Mouse (Mus musculus) adrenal gland, postnatal 36 days (tissue): ENCODE data around the gene Itga5. TPM values are rescaled to one million over a fixed set of nuclear protein-coding genes. Genes with fewer than 3 reads are reported as not detected.
"Not testable (repeated sequence)": the region's sequence is repeated elsewhere in the genome, so short reads cannot be mapped to it uniquely, and the experiment has no call there.

Source experiments
- DNase-seq, 2 experiments: peaks; one replicate each; pipeline ENCODE4 v3.0.0; 2021; ENCODE audit warnings: mixed read lengths in 1 of 2
- long read RNA-seq, 2 experiments: library from polyadenylated mRNA; stranded (forward); transcript quantifications; one replicate each; pipeline ENCODE4 v2.0.0; 2021; ENCODE audit warnings: borderline sequencing depth in 2 of 2
- total RNA-seq, 2 experiments: library from RNA; stranded (reverse); gene quantifications; 2 replicates each; pipeline ENCODE4 v1.2.3; 2021

Gene Itga5
- 10 to 100 TPM; 37.0 to 37.4 TPM for total RNA-seq
- long read RNA-seq, experiment 1, full-length matches to known transcripts, result 1 of 20 reads
- long read RNA-seq, experiment 1, partial matches to known transcripts, result 18 of 20 reads
- long read RNA-seq, experiment 1, other reads (novel, unspliced or antisense), result 1 of 20 reads
- long read RNA-seq, experiment 2, full-length matches to known transcripts, result 4 of 11 reads
- long read RNA-seq, experiment 2, partial matches to known transcripts, result 6 of 11 reads
- long read RNA-seq, experiment 2, other reads (novel, unspliced or antisense), result 1 of 11 reads

DNA sequence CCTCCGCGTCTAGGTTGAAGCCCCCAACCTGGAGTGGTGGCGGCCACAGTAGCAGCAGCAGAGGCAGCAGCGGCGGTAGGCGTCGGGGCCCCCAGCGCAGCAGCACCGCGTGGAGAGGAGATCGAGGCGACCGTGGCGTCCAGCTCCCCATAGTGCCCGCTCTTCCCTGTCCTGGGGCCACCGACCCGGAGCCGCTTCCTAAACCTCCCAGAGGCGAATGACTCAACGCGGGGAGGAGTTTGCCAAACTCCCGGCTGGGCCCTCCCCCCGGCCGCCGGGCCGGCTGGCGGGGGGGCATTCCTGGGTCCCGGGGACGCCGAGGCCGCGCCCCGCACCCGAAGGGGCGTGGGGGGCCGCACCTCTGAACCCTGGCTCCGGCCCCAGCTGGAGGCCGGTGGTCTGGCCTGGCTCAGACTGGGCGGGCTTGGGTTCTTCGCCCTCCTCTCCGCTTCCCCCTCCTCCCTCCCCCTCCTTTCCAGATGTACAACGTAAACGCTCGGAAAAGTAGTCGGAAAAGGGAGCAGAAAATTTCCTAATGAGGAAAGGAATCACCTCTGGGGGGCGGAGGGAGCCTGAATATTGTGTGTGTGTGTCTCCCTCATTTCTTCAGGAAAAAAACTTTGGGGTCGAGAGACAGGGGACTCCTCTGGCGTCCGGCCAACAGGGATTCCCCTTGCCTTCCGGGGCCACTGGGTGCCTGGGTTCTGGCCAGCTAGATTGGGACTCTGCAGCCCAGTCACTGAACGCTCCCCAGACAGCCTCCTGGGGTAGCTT lies at the start of gene Itga5:
Gene Itga5, minus strand, starts transcription at position 388 of the 774 bp plus-strand sequence.
- DNase-seq, result peak; percentile 93

- not testable (repeated sequence) for DNase-seq
These were observed 39.0 kb upstream of the Itga5 start for GRCm38 (mm10) chr15:103405586-103405985.

DNA sequence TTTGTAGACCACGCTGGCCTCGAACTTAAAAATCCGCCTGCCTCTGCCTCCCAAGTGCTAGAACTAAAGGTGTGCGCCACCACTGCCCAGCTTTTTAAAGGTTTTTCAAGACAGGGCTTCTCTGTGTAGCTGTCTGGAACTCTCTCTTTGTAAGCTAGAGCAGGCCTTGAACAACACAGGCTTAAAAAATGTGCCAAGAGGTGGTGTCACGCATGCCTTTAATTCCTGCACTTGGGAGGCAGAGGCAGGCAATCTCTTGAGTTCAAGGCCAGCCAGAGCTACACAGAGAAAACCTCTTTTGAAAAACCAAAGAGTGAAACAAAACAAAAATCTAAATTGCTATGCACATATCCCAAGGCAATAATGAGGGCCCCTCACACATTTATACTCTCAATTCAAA lies 34.8 kb upstream of the Itga5 start:
- no peak for DNase-seq

- no peak for DNase-seq
These were observed 27.0 kb upstream of the Itga5 start for GRCm38 (mm10) chr15:103393577-103393976.

DNA sequence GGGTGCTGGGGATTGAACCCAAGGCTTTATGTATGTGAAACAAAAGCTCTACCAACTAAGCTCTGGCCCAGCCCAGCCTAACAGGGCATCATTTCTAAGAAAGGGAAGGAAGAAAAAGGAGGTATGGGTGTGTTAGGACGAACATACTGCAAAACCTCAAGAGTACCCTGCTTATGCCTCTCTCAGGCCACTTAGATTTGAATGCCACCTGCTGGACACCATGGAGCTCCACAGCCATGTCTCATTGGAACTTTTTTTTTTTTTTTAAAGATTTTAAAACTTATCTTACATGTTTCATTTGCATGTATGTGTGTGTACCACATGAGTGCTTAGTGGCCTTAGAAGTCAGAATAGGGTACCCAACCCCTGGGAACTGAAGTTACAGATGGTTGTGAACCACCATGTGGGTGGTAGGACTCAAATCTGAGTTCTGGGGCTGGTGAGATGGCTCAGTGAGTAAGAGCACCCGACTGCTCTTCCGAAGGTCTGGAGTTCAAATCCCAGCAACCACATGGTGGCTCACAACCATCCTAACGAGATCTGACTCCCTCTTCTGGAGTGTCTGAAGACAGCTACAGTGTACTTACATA lies 22.1 kb upstream of the Itga5 start:
- DNase-seq, result peak in 1 of 2 experiments; percentile 39

- DNase-seq, result peak; percentile 57 to 79
These were observed 17.4 kb upstream of the Itga5 start for GRCm38 (mm10) chr15:103383771-103384488.

- DNase-seq, result peak; percentile 65 to 78
These were observed 16.3 kb upstream of the Itga5 start for GRCm38 (mm10) chr15:103382795-103383406.

- DNase-seq, result no peak
These were observed 15.5 kb upstream of the Itga5 start for GRCm38 (mm10) chr15:103382075-103382474.

DNA sequence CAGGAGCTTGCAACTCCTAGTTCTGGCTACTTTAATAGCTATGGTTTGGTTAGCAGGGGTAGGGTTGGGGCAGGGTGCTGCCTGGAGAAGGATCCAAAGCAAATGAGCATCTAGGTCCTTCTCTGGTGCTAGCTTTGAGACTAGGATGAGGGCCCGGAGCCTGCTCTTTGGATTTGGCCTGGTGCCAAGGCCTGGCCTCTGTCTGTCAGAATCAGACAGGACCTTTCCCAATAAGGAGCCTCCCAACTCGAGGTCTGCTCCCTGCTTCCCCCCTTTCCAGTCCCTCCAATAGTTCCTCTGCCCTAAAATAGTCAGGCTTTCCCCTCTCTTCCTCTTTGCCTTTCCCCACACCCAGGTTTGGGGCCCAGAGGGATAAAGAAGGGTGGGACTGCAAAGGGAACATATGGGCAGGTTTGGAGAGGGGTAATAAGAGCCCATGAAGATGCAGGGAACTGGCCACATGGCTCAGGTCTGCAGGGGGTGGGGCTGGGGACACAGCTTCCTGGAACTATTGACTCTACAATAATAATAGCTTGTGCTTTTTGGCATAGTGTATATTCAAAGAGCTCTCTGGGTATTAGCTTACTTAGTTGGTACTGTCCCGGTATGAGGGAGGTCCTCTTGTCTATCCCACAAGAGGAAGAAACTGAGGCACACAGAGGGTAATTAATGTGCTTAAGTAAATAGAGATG lies 12.2 kb upstream of the Itga5 start:
- peak in 1 of 2 experiments; percentile 44 for DNase-seq

- DNase-seq, result peak in 1 of 2 experiments; percentile 40
These were observed 11.4 kb upstream of the Itga5 start for GRCm38 (mm10) chr15:103377752-103378664.

- DNase-seq, result no peak
These were observed 10.3 kb upstream of the Itga5 start for GRCm38 (mm10) chr15:103376837-103377269.

GRCm38 (mm10) chr15:103375112-103375800 lies 8.7 kb upstream of the Itga5 start:
- DNase-seq, result no peak

DNA sequence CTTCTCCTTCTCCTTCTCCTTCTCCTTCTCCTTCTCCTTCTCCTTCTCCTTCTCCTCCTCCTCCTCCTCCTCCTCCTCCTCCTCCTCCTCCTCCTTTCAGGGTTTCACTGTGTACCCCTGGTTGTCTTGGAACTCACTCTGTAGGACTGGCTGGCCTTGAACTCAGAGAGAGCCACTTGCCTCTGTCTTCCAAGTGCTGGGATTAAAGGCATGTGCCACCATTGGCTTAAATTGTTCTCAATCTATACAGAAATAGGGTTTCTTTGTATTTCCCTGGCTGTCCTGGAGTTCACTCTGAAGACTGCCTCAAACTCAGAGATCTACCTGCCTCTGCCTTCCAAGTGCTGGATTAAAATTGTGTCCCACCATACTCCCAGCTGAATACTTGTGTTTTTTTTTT lies 5.9 kb upstream of the Itga5 start:
- DNase-seq, result no peak

- DNase-seq, result no peak
These were observed 5.2 kb upstream of the Itga5 start for GRCm38 (mm10) chr15:103371741-103372140.

GRCm38 (mm10) chr15:103371208-103371607 lies 4.6 kb upstream of the Itga5 start:
- no peak for DNase-seq

GRCm38 (mm10) chr15:103370462-103370861 lies 3.9 kb upstream of the Itga5 start:
- no peak for DNase-seq

DNA sequence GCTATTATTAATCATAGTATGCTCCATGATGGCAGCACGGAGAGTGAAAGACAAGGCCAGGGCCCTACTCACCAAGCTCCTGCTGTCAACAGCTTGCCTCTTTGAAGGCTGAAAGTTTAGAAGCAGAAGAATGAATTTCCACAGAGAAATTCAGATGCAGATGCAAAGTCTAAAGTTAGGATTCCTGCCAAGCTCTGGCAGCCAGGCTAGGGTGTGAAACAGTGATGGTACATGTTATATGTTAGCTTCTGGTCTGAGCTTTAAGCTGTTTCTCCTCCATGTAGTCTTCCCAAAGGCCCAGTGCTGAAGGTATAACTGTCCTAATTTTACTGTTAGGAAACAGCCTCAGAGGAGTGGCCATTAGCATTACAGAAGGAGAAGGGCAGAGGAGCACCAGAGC lies 2.6 kb upstream of the Itga5 start:
- DNase-seq, result no peak

DNA sequence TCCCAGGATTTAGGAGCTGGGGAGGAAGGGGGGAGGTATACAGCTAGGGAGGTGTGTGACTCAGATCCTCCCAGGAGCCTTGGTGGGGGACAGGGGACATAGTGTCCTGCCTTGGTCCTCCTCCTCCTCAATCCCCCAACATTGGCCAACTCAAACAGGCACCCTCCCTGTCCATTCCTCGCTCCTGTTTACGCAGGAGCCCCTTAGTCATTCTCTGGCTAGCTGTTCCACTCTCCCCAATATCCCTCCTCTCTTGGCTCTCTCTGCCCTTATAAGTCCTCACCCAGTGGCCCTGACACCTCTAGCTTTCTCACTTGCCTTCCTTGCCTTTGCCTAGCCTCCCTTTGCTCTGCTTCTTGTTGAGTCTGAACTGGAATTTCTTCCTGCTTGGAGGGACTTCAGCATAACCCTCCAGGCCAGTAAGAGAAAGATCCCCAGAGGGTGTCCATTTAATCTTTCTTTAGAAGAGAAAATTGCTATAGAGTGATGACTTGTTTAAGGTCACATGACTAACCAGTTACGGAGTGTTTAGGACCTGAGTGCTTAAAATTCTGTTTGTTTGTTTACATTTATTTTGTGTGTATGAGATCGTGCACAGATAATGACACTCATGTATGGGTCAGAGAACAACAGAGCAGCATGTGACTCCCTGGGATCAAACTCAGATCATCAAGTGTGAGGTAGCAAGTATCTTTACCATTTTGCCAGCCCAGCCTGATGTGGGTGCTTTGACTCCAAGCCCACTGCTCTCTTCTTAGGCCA lies 1.8 kb upstream of the Itga5 start:
- DNase-seq, result no peak
